Comparison of ENCODE assay signal across 9 mouse cellular contexts in the genomic region with DNA sequence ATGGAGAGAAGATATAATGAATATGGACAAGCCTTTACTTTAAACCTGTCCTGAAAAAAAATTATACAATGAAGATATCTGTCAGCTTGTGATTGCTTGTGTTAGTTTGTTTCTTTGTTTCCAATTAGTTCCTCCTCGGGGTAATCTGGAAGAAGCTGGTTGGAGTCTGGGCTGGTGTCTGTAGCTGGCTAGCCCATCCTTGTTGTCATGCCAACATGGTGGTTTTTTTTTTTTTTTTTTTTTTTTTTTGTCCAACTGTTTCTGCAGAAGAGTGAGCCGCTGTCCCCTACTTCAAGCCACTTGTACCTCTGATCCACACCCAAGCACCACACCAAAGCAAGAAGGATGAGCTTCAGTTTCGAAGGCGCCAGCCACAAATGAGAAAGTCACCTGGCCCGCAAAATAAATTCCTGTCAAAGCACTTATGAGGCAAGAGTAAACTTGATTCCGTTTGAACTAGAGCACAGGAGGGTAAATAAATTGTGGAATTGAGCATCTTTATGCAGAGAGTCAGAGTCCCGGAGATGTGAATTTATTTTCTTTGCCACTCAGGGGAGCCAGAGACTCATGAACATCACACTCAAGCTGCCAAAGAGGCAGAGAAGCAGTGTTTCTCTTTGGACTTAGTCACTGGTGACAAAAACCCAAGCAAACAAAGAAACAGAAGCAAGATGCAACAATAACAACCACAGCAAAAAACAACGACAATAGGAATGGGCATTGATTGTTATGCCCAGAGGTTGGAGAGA. TPM values are rescaled to one million over a fixed set of nuclear protein-coding genes. Genes with fewer than 3 reads are reported as not detected.
A peak's percentile ranks its signal among the peaks of the same experiment; 100 is the strongest.
DNase-seq lines count a peak whose midpoint lies in the region; ATAC-seq and TF ChIP-seq lines count a peak whose summit lies in the region.
"Had no signal": no experiment of that assay in that cellular context is flagged by ENCODE, and none has a peak within 500 bp of the region (broad histone marks: within the 10 kb centered on the region; RNA-seq: fewer than 3 reads in every experiment).

No protein-coding gene starts in this region.

- peak overlapping the region; percentile 57 for H3K27ac ChIP-seq in forebrain, postnatal 0 days (ENCODE audit: low read depth, low read length)
- no peak overlapping the region for H3K27ac ChIP-seq in forebrain, embryonic 16.5 days (ENCODE audit: low read length)
- H3K27ac ChIP-seq in neural tube, embryonic 15.5 days (replicated peaks): peak overlapping the region; percentile 34; the same call in 1 of the 2 replicates
- H3K27ac ChIP-seq: heart, embryonic 15.5 days had no signal

- intact Hi-C loops in left cerebral cortex, postnatal 25 days (cut with DNase I): loop anchor here (5.0 to 10.0 kb wide), 2 partner anchors 207 to 375 kb away; no protein-coding TSS in a partner anchor

- peak; percentile 81 for ATAC-seq in forebrain, postnatal 0 days
- ATAC-seq in forebrain, embryonic 16.5 days: no peak
- ATAC-seq in neural tube, embryonic 15.5 days (ENCODE audit: low FRiP score): peak; percentile 34; the same call in 1 of the 2 replicates

- peaks cover 3% of the 10 kb centered on the region; the same call in 1 of the 2 replicates for H3K4me1 ChIP-seq in forebrain, postnatal 0 days (ENCODE audit: insufficient read depth)
- 0 out of 2 replicates have a peak, but pooled peaks cover 2% of the 10 kb centered on the region for H3K4me1 ChIP-seq in forebrain, embryonic 16.5 days (replicated peaks; ENCODE audit: control insufficient read depth, insufficient read depth, low read length)
- H3K4me1 ChIP-seq in neural tube, embryonic 15.5 days: peaks cover 11% of the 10 kb centered on the region; the same call in 1 of the 2 replicates

- no peaks in the 10 kb centered on the region for H3K9me3 ChIP-seq in forebrain, postnatal 0 days (ENCODE audit: low read length)
- H3K9me3 ChIP-seq in forebrain, embryonic 16.5 days (ENCODE audit: control insufficient read depth, low read length): no peaks in the 10 kb centered on the region
- no peaks in the 10 kb centered on the region for H3K9me3 ChIP-seq in neural tube, embryonic 15.5 days (replicated peaks)
- H3K9me3 ChIP-seq: heart, embryonic 15.5 days had no signal

- no peak overlapping the region for H3K4me2 ChIP-seq in forebrain, postnatal 0 days (ENCODE audit: low read depth)
- H3K4me2 ChIP-seq in forebrain, embryonic 16.5 days (ENCODE audit: low read length): no peak overlapping the region
- no peak overlapping the region for H3K4me2 ChIP-seq in neural tube, embryonic 15.5 days
- H3K4me2 ChIP-seq: heart, embryonic 15.5 days had no signal

- TF ChIP-seq CTCF in forebrain, postnatal 0 days (IDR thresholded peaks at IDR 0.05; ENCODE audit: low read depth): peak; percentile 64

- no peak overlapping the region for H3K9ac ChIP-seq in forebrain, postnatal 0 days
- no peak overlapping the region for H3K9ac ChIP-seq in forebrain, embryonic 16.5 days (replicated peaks; ENCODE audit: low read depth, low read length)
- no peak overlapping the region for H3K9ac ChIP-seq in neural tube, embryonic 15.5 days (replicated peaks)
- H3K9ac ChIP-seq: heart, embryonic 15.5 days had no signal

- H3K27me3 ChIP-seq in forebrain, postnatal 0 days (ENCODE audit: insufficient read depth, low read length): no peaks in the 10 kb centered on the region
- H3K27me3 ChIP-seq in forebrain, embryonic 16.5 days (replicated peaks; ENCODE audit: control insufficient read depth, insufficient read depth, low read length): no peaks in the 10 kb centered on the region
- no peaks in the 10 kb centered on the region for H3K27me3 ChIP-seq in neural tube, embryonic 15.5 days (replicated peaks)
- H3K27me3 ChIP-seq: heart, embryonic 15.5 days had no signal

- no peak overlapping the region for H3K4me3 ChIP-seq in forebrain, postnatal 0 days (ENCODE audit: low read depth, low read length)
- H3K4me3 ChIP-seq in forebrain, embryonic 16.5 days (replicated peaks; ENCODE audit: low read length): no peak overlapping the region
- no peak overlapping the region for H3K4me3 ChIP-seq in neural tube, embryonic 15.5 days (replicated peaks)
- H3K4me3 ChIP-seq: heart, embryonic 15.5 days had no signal

- no peaks in the 10 kb centered on the region for H3K36me3 ChIP-seq in forebrain, postnatal 0 days (ENCODE audit: insufficient read depth)
- no peaks in the 10 kb centered on the region for H3K36me3 ChIP-seq in forebrain, embryonic 16.5 days (ENCODE audit: control insufficient read depth, insufficient read depth)
- no peaks in the 10 kb centered on the region for H3K36me3 ChIP-seq in neural tube, embryonic 15.5 days
- H3K36me3 ChIP-seq: heart, embryonic 15.5 days had no signal

- 63% methylated on average over 8 of the region's 8 CpGs for WGBS in forebrain, postnatal 0 days
- WGBS in forebrain, embryonic 16.5 days: 70% methylated on average over 8 of the region's 8 CpGs
- 54% methylated on average over 8 of the region's 8 CpGs for WGBS in neural tube, embryonic 15.5 days

- peak; percentile 71 for DNase-seq in forebrain, postnatal 0 days
- peak; percentile 27 to 74 for DNase-seq in left cerebral cortex, postnatal 25 days (ENCODE audit: low spot score in 2 of 2)
- no peak for DNase-seq in left cerebral cortex, adult 8-10 months (ENCODE audit: low spot score in 2 of 2)
- DNase-seq in layer of hippocampus, postnatal 14 days (ENCODE audit: low spot score in 2 of 2): peak; percentile 29 to 54
- no peak for DNase-seq in adrenal gland, adult 2 months
- no peak for DNase-seq in spleen, adult 18-20 months

RNA-seq across cellular contexts. Expression of gene Hsph1, which starts 11.4 kb away (rescaled TPM):
- 41.2 and 49.2 TPM in 2 replicates for total RNA-seq in forebrain, postnatal 0 days (2014; rRNA removed)
- polyA plus RNA-seq in forebrain, postnatal 0 days (2015; fragmentation: Nextera tagmentation; extraction: Ambion mirVana): 68.4 and 78.6 TPM in 2 replicates
- polyA plus RNA-seq in forebrain, embryonic 16.5 days (2015; fragmentation: Nextera tagmentation; extraction: Ambion mirVana): 117 and 122 TPM in 2 replicates
- 100 to 1,000 TPM; 388 to 390 TPM for total RNA-seq in left cerebral cortex, postnatal 25 days (2021)
- 100 to 1,000 TPM; 269 to 310 (median 301) TPM for total RNA-seq in left cerebral cortex, adult 8-10 months (2022)
- total RNA-seq in layer of hippocampus, postnatal 14 days (2021): 100 to 1,000 TPM; 237 to 281 TPM
- 94.9 and 96.7 TPM in 2 replicates for polyA plus RNA-seq in neural tube, embryonic 15.5 days (2015; fragmentation: Nextera tagmentation; extraction: Ambion mirVana)
- 100 to 1,000 TPM; 116 to 371 TPM for total RNA-seq in adrenal gland, adult 2 months (2021)
- polyA plus RNA-seq in adrenal gland, adult 2 months (2012; rRNA removed): 5.1 and 23.5 TPM in 2 replicates

RNA-seq across cellular contexts. Expression of gene B3glct, which starts 30.5 kb away (rescaled TPM):
- 16.5 and 19.9 TPM in 2 replicates for total RNA-seq in forebrain, postnatal 0 days (2014; rRNA removed)
- 12.4 and 13.1 TPM in 2 replicates for polyA plus RNA-seq in forebrain, postnatal 0 days (2015; fragmentation: Nextera tagmentation; extraction: Ambion mirVana)
- polyA plus RNA-seq in forebrain, embryonic 16.5 days (2015; fragmentation: Nextera tagmentation; extraction: Ambion mirVana): 13.4 and 14.4 TPM in 2 replicates
- total RNA-seq in left cerebral cortex, postnatal 25 days (2021): 10 to 100 TPM; 14.8 to 16.3 TPM
- 10 to 100 TPM; 16.4 to 21.1 (median 18.8) TPM for total RNA-seq in left cerebral cortex, adult 8-10 months (2022)
- total RNA-seq in layer of hippocampus, postnatal 14 days (2021): 10 to 100 TPM; 15.0 to 15.7 TPM
- 13.9 and 14.6 TPM in 2 replicates for polyA plus RNA-seq in neural tube, embryonic 15.5 days (2015; fragmentation: Nextera tagmentation; extraction: Ambion mirVana)
- 10 to 100 TPM; 20.3 to 24.7 TPM for total RNA-seq in adrenal gland, adult 2 months (2021)
- 8.1 and 11.2 TPM in 2 replicates for polyA plus RNA-seq in adrenal gland, adult 2 months (2012; rRNA removed)

Comparison
In these comparisons a context has a peak if more than half of its experiments do, and no peak if none do; other contexts are left out.
1. DNase-seq: peak in forebrain, postnatal 0 days (single experiment), left cerebral cortex, postnatal 25 days (2 of 2) and layer of hippocampus, postnatal 14 days (2 of 2); none in left cerebral cortex, adult 8-10 months (0 of 2), adrenal gland, adult 2 months (single experiment) and spleen, adult 18-20 months (0 of 2).